Mouse (Mus musculus): ENCODE data around the gene Vax1. TPM values are rescaled to one million over a fixed set of nuclear protein-coding genes. Genes with fewer than 3 reads are reported as not detected.

The Vax1 gene
- polyA plus RNA-seq, 1 experiment from 2014 or later = 5.8 TPM

DNA sequence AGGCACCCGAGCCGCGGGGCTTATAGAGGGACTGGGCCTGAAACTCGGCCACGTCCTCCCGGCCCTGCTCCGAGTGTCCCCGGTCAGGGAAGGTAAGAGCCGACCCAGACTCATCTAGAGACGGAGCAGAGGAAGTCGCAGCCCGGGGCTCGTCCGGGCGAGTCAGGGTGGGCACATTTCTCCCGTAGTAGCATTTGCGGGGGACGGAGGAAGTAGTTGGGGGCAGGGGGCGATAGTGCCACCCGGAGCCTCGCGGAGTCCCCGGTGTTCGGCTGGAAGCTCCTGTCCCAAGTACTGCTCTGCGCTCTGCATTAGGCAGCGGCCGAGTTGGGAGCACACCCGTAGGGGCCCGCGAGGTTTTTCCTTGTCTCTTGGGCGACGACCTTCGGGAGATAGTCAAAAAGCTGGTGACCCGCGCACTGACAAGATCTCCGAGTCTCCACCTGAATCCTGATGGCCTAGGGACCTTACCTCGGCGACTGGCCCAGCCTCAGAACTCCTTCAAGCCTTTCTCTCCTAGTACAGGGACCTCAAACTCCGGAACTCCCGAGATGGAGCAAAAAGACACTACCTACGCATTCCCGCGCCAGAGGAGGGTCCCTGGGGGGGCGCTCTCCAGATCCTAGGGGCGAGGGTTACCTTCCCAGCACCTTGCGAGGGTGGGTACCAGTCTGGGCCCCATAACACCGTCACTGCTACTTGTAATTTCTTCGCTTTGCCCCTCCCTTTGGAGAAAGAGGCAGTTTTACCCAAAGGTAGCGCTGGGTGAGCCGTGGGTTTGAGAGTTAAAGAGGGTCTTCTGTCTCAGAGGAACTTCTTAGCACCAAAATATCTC is 24.3 kb upstream of the Vax1 start:
- Histone ChIP-seq H3K36me3 (ENCODE audit: control insufficient read depth, insufficient read depth, low read length) (no peaks in the 10 kb centered on the region), H3K27ac (ENCODE audit: low read depth, low read length) (no peak overlapping the region), H3K4me3 (ENCODE audit: low read depth, low read length) (peak overlapping the region; percentile 29), H3K4me2 (ENCODE audit: low read depth, low read length, severe bottlenecking) (peak overlapping the region; percentile 57), H3K4me1 (replicated peaks; ENCODE audit: control insufficient read depth, insufficient read depth, low read length) (peaks cover 6% of the 10 kb centered on the region; the same call in 1 of the 2 replicates), H3K9me3 (ENCODE audit: control insufficient read depth, low read length) (no peaks in the 10 kb centered on the region), H3K9ac (ENCODE audit: low read length) (peak overlapping the region; percentile 64), H3K27me3 (ENCODE audit: control insufficient read depth, insufficient read depth, low read length) (peaks cover 70% of the 10 kb centered on the region)
- 1% methylated on average over 50 of the region's 50 CpGs for WGBS
- ATAC-seq (replicated peaks; ENCODE audit: low FRiP score) (peak; percentile 53; the same call in 1 of the 2 replicates), DNase-seq (ENCODE audit: low spot score) (peak; percentile 73)

DNA sequence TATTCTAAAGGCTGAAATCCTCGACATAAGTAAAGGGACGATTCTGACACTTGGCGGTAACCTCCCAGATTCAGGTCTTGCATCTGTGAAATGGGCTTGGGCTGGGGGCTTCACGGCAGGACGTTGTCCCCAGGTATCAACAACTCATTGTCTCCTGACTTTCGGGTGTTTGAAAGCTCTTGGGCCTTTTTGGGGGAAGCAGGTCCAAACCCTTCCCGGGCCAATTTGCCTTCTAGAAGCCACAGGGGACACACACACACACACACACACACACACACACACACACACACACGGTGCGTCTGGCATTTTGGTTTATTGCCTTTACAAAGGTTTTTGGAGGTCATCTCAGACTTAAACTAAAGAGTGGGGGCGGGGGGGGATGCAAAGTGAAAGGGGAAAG is 23.6 kb upstream of the Vax1 start:
- peak; percentile 54 for DNase-seq (ENCODE audit: low spot score)
- no peaks in the 10 kb centered on the region for H3K9me3 ChIP-seq (ENCODE audit: control insufficient read depth, low read length)
- no peaks in the 10 kb centered on the region for H3K36me3 ChIP-seq (ENCODE audit: control insufficient read depth, insufficient read depth, low read length)
- 1% methylated on average over 10 of the region's 10 CpGs for WGBS
- peaks cover 78% of the 10 kb centered on the region for H3K27me3 ChIP-seq (ENCODE audit: control insufficient read depth, insufficient read depth, low read length)
- H3K4me3 ChIP-seq (ENCODE audit: low read depth, low read length) = peak overlapping the region; percentile 29
- H3K4me1 ChIP-seq (replicated peaks; ENCODE audit: control insufficient read depth, insufficient read depth, low read length) = peaks cover 6% of the 10 kb centered on the region; the same call in 1 of the 2 replicates
- ATAC-seq (replicated peaks; ENCODE audit: low FRiP score) = no peak
- H3K4me2 ChIP-seq (ENCODE audit: low read depth, low read length, severe bottlenecking) = peak overlapping the region; percentile 57; the same call in 1 of the 2 replicates
- H3K9ac ChIP-seq (ENCODE audit: low read length) = peak overlapping the region; percentile 64
- H3K27ac ChIP-seq (ENCODE audit: low read depth, low read length) = no peak overlapping the region

DNA sequence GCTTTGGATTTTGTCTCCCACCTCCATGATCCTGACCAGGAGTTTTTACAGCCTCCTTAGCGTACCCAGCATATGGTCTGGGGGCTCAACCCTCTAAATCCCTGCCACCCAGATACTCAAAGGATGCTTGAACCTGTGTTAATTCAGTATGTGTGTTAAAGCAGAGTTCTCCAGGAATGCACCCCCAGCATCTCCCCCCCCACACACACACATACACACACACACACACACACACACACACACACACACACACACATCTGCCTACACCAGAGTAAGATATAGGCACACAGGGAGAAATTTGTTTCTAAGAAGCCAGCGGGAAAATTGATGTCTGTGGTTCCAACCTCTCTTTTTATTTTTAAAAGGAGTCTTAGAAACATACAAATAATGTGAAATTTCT is 22.6 kb upstream of the Vax1 start:
- Histone ChIP-seq H3K27me3 (ENCODE audit: control insufficient read depth, insufficient read depth, low read length) (peaks cover 81% of the 10 kb centered on the region), H3K4me1 (replicated peaks; ENCODE audit: control insufficient read depth, insufficient read depth, low read length) (peaks cover 6% of the 10 kb centered on the region; the same call in 1 of the 2 replicates), H3K9ac (ENCODE audit: low read length) (no peak overlapping the region; the same call in 1 of the 2 replicates), H3K36me3 (ENCODE audit: control insufficient read depth, insufficient read depth, low read length) (no peaks in the 10 kb centered on the region), H3K27ac (ENCODE audit: low read depth, low read length) (no peak overlapping the region), H3K4me2 (ENCODE audit: low read depth, low read length, severe bottlenecking) (no peak overlapping the region), H3K4me3 (ENCODE audit: low read depth, low read length) (no peak overlapping the region), H3K9me3 (ENCODE audit: control insufficient read depth, low read length) (no peaks in the 10 kb centered on the region)
- peak; percentile 50 for DNase-seq (ENCODE audit: low spot score)
- 4% methylated on average over 2 of the region's 2 CpGs for WGBS
- no peak for ATAC-seq (replicated peaks; ENCODE audit: low FRiP score)

DNA sequence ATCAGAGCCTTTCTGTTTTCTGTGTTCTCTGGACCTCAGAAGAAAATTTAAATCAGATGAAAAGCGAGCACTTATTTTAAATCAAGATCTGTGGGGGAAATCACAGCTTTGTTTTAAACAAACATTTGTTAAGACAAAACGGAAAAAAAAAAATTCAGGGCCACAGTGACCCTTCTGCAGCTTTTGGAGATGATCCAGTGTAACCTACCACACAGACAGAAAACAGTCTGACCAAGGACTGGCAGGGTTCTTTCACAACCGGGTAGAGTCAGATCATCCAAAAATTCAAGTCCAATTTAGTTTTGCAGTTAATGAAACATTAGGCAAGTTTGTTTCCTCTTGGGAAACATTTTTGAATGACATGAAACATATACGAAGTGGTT is 21.3 kb upstream of the Vax1 start:
- WGBS = 10% methylated on average over 4 of the region's 4 CpGs
- no peaks in the 10 kb centered on the region for H3K9me3 ChIP-seq (ENCODE audit: control insufficient read depth, low read length)
- no peaks in the 10 kb centered on the region for H3K36me3 ChIP-seq (ENCODE audit: control insufficient read depth, insufficient read depth, low read length)
- no peak overlapping the region for H3K9ac ChIP-seq (ENCODE audit: low read length)
- no peak overlapping the region for H3K4me3 ChIP-seq (ENCODE audit: low read depth, low read length)
- H3K27me3 ChIP-seq (ENCODE audit: control insufficient read depth, insufficient read depth, low read length) = peaks cover 70% of the 10 kb centered on the region
- H3K4me1 ChIP-seq (replicated peaks; ENCODE audit: control insufficient read depth, insufficient read depth, low read length) = peaks cover 6% of the 10 kb centered on the region; the same call in 1 of the 2 replicates
- ATAC-seq (replicated peaks; ENCODE audit: low FRiP score) = no peak
- peak; percentile 2 for DNase-seq (ENCODE audit: low spot score)
- H3K4me2 ChIP-seq (ENCODE audit: low read depth, low read length, severe bottlenecking) = no peak overlapping the region
- H3K27ac ChIP-seq (ENCODE audit: low read depth, low read length) = no peak overlapping the region

DNA sequence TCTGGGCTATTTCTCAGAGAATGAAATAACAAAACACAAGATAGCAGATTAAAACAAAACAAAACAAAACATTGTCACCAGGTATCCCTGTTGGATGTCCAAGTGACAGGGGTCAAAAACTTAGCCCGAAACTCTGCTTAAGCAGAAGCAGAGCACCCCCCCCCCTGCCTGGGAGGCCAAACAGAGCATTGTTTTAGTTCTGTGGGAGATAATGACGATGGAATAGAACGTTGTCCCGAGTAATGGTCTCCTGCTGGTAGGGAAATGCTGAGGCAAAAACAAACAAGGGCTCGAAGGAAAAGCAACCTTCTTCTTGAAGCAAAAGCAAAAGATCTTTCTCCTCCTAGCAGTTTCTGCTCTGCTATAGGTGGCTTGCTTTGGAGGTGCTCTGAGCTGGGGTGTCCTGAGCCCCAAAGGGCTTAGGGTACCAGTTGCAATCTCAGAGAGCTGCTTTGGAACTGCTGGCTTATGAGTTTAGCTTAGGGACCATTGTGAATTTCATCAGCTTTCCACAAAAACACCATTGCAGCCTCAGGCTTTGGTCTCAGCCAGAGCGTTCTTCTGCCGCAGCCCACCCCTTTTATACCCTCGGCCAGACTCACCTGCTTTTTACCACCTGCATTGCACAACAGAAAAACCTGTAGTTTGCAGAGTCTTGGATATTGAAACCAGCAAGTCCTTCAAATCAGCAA is 20.7 kb upstream of the Vax1 start:
- under 1% methylated on average over 8 of the region's 8 CpGs for WGBS
- DNase-seq (ENCODE audit: low spot score) (peak; percentile 54), ATAC-seq (replicated peaks; ENCODE audit: low FRiP score) (no peak)
- Histone ChIP-seq H3K36me3 (ENCODE audit: control insufficient read depth, insufficient read depth, low read length) (no peaks in the 10 kb centered on the region), H3K9me3 (ENCODE audit: control insufficient read depth, low read length) (no peaks in the 10 kb centered on the region), H3K4me2 (ENCODE audit: low read depth, low read length, severe bottlenecking) (0 out of 2 replicates have a peak overlapping the region, but pooled peaks have one; percentile 1), H3K27ac (ENCODE audit: low read depth, low read length) (no peak overlapping the region), H3K4me1 (replicated peaks; ENCODE audit: control insufficient read depth, insufficient read depth, low read length) (peaks cover 6% of the 10 kb centered on the region; the same call in 1 of the 2 replicates), H3K4me3 (ENCODE audit: low read depth, low read length) (no peak overlapping the region), H3K27me3 (ENCODE audit: control insufficient read depth, insufficient read depth, low read length) (peaks cover 67% of the 10 kb centered on the region), H3K9ac (ENCODE audit: low read length) (no peak overlapping the region)

DNA sequence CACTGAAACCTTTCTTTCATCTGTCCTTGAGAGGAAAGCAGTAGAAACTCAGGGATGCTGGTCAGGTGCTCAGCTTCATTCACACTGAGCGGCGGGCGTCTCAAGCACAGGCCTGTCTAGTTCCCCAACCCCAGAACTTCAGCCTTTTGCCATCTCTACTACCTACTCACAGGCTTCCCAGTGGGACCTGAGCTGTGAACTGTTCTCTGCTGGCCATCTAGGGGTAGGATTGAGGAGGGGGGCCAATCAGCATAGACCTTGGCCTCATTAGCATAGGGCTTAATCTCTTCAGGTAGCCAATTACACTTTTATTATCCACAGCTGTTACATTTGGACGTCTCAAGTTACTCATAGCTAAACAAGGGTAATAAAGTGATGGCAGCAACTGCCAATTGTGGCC is 19.1 kb upstream of the Vax1 start:
- Histone ChIP-seq H3K27ac (ENCODE audit: low read depth, low read length) (no peak overlapping the region), H3K4me2 (ENCODE audit: low read depth, low read length, severe bottlenecking) (no peak overlapping the region), H3K36me3 (ENCODE audit: control insufficient read depth, insufficient read depth, low read length) (no peaks in the 10 kb centered on the region), H3K4me1 (replicated peaks; ENCODE audit: control insufficient read depth, insufficient read depth, low read length) (peaks cover 4% of the 10 kb centered on the region; the same call in 1 of the 2 replicates), H3K9me3 (ENCODE audit: control insufficient read depth, low read length) (no peaks in the 10 kb centered on the region), H3K4me3 (ENCODE audit: low read depth, low read length) (no peak overlapping the region), H3K27me3 (ENCODE audit: control insufficient read depth, insufficient read depth, low read length) (peaks cover 53% of the 10 kb centered on the region), H3K9ac (ENCODE audit: low read length) (no peak overlapping the region)
- ATAC-seq (replicated peaks; ENCODE audit: low FRiP score) = no peak
- WGBS = 14% methylated on average over 4 of the region's 4 CpGs
- no peak for DNase-seq (ENCODE audit: low spot score)

DNA sequence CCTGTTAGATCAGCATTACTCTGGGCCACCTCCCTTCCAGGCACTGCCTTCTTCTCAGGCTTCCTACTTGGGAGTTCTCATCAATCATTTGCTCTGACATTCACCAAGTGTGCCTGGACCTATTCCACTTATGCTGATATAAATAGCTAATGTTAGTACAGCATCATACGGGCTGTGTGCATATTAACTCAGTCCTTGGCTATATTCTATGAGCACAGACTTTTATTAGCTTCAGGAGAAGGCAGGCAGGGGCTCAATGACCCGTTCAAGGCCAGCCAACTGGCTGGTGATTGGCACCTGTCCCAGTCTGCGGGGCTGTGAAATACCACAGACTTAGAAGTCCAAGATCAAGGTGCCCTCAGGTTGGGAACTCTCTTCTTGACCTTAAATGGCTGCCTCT is 14.1 kb upstream of the Vax1 start:
- WGBS = 72% methylated on average over 3 of the region's 3 CpGs
- DNase-seq (ENCODE audit: low spot score) = no peak
- H3K4me3 ChIP-seq (ENCODE audit: low read depth, low read length) = no peak overlapping the region
- H3K9me3 ChIP-seq (ENCODE audit: control insufficient read depth, low read length) = no peaks in the 10 kb centered on the region
- H3K4me2 ChIP-seq (ENCODE audit: low read depth, low read length, severe bottlenecking) = no peak overlapping the region
- no peaks in the 10 kb centered on the region for H3K36me3 ChIP-seq (ENCODE audit: control insufficient read depth, insufficient read depth, low read length)
- no peaks in the 10 kb centered on the region; the same call in 1 of the 2 replicates for H3K4me1 ChIP-seq (replicated peaks; ENCODE audit: control insufficient read depth, insufficient read depth, low read length)
- no peak overlapping the region for H3K27ac ChIP-seq (ENCODE audit: low read depth, low read length)
- ATAC-seq (replicated peaks; ENCODE audit: low FRiP score) = no peak
- no peak overlapping the region for H3K9ac ChIP-seq (ENCODE audit: low read length)
- peaks cover 21% of the 10 kb centered on the region for H3K27me3 ChIP-seq (ENCODE audit: control insufficient read depth, insufficient read depth, low read length)

DNA sequence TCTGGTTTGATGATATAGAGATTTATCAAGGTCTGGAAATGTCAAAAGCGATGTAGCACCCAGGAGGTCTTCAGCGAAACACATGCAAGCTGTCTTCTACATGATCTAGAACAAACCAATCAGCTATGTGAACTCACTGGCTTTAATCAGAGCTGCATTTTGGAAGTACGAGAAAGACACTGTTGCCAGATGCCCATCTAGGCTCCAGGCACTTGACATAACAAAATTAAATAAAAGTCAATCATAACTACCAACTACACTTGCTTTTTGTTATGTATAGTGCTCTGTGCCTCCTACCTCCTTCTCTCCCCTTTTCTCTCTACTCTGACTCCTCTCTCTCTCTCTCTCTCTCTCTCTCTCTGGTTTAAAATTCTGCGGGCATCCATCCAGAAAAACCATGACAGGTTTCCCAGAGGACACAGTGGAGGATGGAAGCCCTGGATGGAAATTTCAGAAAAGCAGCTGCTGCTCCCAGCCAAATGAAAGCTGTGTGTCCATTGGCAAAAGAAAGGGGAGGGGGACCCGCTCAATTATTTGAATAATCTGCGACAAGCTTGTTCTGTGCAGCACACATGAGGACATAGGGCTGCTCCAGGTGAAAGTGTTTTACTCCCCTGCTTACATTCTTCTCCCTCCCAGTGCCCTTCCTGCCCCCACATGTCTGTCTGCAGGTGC is 3.6 kb upstream of the Vax1 start:
- Histone ChIP-seq H3K9me3 (ENCODE audit: control insufficient read depth, low read length) (no peaks in the 10 kb centered on the region), H3K27me3 (ENCODE audit: control insufficient read depth, insufficient read depth, low read length) (peaks cover 72% of the 10 kb centered on the region), H3K4me1 (replicated peaks; ENCODE audit: control insufficient read depth, insufficient read depth, low read length) (peaks cover 10% of the 10 kb centered on the region), H3K9ac (ENCODE audit: low read length) (no peak overlapping the region; the same call in 1 of the 2 replicates), H3K36me3 (ENCODE audit: control insufficient read depth, insufficient read depth, low read length) (no peaks in the 10 kb centered on the region), H3K4me3 (ENCODE audit: low read depth, low read length) (no peak overlapping the region), H3K4me2 (ENCODE audit: low read depth, low read length, severe bottlenecking) (peak overlapping the region; percentile 21; the same call in 1 of the 2 replicates), H3K27ac (ENCODE audit: low read depth, low read length) (no peak overlapping the region)
- DNase-seq (ENCODE audit: low spot score) (peak; percentile 20), ATAC-seq (replicated peaks; ENCODE audit: low FRiP score) (no peak)
- WGBS = 11% methylated on average over 6 of the region's 6 CpGs

All from forebrain, embryonic 11.5 days (tissue).